Mouse (Mus musculus): Measurements from ENCODE around the gene Zfyve26.

GRCm38 (mm10) chr12:79326745-79327144 lies 30.6 kb upstream of the Zfyve26 start:
- no peak for TF ChIP-seq POLR2A (IDR thresholded peaks at IDR 0.05; ENCODE audit: low read depth, low read length)
- no peak for TF ChIP-seq CTCF (IDR thresholded peaks at IDR 0.05; ENCODE audit: extremely low read depth, insufficient read depth, insufficient read length, insufficient replicate concordance)

All from spleen, adult 2 months (tissue).